Mouse (Mus musculus) kidney, adult 10 weeks (tissue): Measurements from ENCODE around the gene Gm3005. TPM values are rescaled to one million over a fixed set of nuclear protein-coding genes. Genes with fewer than 3 reads are reported as not detected.

Experiments
- polyA plus RNA-seq: library from polyadenylated mRNA; stranded (reverse); fragments of 350-450 nt; fragmentation: Illumina TruSeq; extraction: RNeasy Lipid Tissue Mini Kit (QIAGEN cat#74804); gene quantifications from one replicate; pipeline ENCODE4 v1.2.3, GENCODE M21; 2014; ENCODE audit warnings: low read depth, low replicate concordance

Gm3005 gene
- not detected for polyA plus RNA-seq

GRCm38 (mm10) chr14:3427803-3428202, at the start of gene Gm3005:
Gene Gm3005 (plus strand): TSS chr14:3428103.

DNA sequence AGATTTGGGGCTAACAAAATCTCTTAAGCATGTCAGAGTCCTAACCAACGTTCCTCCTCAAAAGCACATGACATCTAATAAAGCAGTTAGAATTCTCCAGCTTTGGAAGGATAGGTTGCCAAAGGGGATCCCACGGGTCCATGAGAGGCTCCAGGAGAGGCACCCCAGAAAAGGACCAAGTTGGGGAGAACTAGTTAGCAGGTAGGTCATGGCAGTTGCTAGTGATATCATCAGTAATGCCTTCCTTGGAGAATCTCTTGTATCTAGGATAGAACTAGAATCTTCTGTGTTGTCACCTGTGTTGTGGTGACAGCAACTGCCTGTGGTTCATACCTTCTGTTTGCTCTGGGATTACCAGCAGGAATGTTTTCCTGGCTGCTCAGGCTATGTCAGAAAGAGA, 33.1 kb upstream of the Gm3005 start, which contains the start of gene Gm10413:
Gene Gm10413 (plus strand): TSS at position 301 of the 400 bp plus-strand sequence.

DNA sequence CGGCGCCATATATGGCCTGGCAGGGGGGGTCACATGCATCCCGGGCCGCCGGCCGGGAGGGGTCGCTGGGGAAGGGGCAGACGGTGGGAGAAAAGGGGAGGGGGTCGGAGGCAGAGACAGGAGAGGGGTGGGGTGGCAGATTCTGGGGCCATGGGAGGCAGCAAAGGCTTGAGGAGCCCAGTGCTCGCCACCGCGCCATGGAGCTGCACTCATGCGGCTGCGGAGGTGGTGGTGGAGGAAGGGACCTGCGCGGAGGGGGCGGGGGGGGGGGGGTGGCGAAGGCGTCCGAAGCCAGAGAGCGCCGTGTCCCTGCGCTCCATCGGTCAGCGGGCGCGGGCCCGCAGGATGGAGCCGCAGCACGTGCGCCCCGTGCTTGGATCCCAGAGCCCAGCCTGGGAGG, 15.6 kb upstream of the Gm3005 start, which contains the start of gene Gm10409:
Gene Gm10409 (plus strand): TSS at position 301 of the 400 bp plus-strand sequence.

GRCm38 (mm10) chr14:3449079-3449478, 21.2 kb downstream of the Gm3005 start, which contains the start of gene Gm10408:
Gene Gm10408 (plus strand): TSS chr14:3449379.

GRCm38 (mm10) chr14:3634212-3634611, 206.3 kb downstream of the Gm3005 start, which contains the start of gene Gm3012:
Gene Gm3012 (plus strand): TSS chr14:3634512.

Other genes with a start within 250 kb of the Gm3005 start
- gene Gm5795, start 239.8 kb upstream of the Gm3005 start, polyA plus RNA-seq: not detected
- gene D830030K20Rik, start 219.6 kb upstream of the Gm3005 start, polyA plus RNA-seq: 0.49 TPM
- gene Gm2956, start 95.5 kb upstream of the Gm3005 start, polyA plus RNA-seq: not detected
- gene Gm10413, start 33.0 kb upstream of the Gm3005 start, polyA plus RNA-seq: not detected
- not detected for gene Gm10409, start 15.5 kb upstream of the Gm3005 start, polyA plus RNA-seq
- gene Gm10408, start 21.3 kb downstream of the Gm3005 start, polyA plus RNA-seq: not detected
- gene Gm3012, start 206.4 kb downstream of the Gm3005 start, polyA plus RNA-seq: not detected
- not detected for gene Gm3020, start 223.9 kb downstream of the Gm3005 start, polyA plus RNA-seq